Mouse (Mus musculus) erythroblast, embryonic 14.5 days (primary cell): Measurements from ENCODE around the gene Pigo.

Experiments used
- GATA1 ChIP-seq: IDR thresholded peaks from 2 replicates; pipeline ENCODE4 v1.6.1; 2012; ENCODE audit warnings: low read length, inconsistent platforms, mixed read lengths
- TAL1 ChIP-seq: IDR thresholded peaks from 3 replicates; pipeline ENCODE4 v1.6.1; 2012; ENCODE audit warnings: low read length, inconsistent platforms, mixed read lengths

GRCm38 (mm10) chr4:43012091-43012490, 13.5 kb downstream of the Pigo start:
- TF ChIP-seq TAL1, result no peak
- no peak for TF ChIP-seq GATA1
